Mouse (Mus musculus) heart, postnatal 0 days (tissue): ENCODE data around the gene Stac2. TPM values are rescaled to one million over a fixed set of nuclear protein-coding genes. Genes with fewer than 3 reads are reported as not detected.
A peak's percentile ranks its signal among the peaks of the same experiment; 100 is the strongest.

Experiments used
- ATAC-seq: fragments of 200-750 bp; cut with Nextera tagmentation; 2 replicates; pipeline ENCODE4 v1.8.0; 2017; ENCODE audit warnings: low read depth, moderate number of reproducible peaks, moderate library complexity; ENCODE audit not compliant: insufficient read depth
- DNase-seq: peaks from one replicate; pipeline ENCODE4 v3.0.0-alpha.2; 2016; ENCODE audit warnings: low spot score
- H3K27ac ChIP-seq: fragments of 300-500 bp; sonication (generic); 2 replicates; pipeline ENCODE4 v1.5.1; 2014; ENCODE audit warnings: low read depth, mild to moderate bottlenecking
- H3K27me3 ChIP-seq: fragments of 300-500 bp; sonication (generic); 2 replicates; pipeline ENCODE4 v1.6.1; 2014; ENCODE audit warnings: low read length, mixed read lengths; ENCODE audit not compliant: control insufficient read depth, insufficient read depth
- H3K36me3 ChIP-seq: fragments of 300-500 bp; sonication (generic); replicated peaks from 2 replicates; pipeline ENCODE4 v1.6.1; 2014; ENCODE audit warnings: low read length, mixed read lengths; ENCODE audit not compliant: control insufficient read depth, insufficient read depth
- H3K4me1 ChIP-seq: fragments of 300-500 bp; sonication (generic); 2 replicates; pipeline ENCODE4 v1.6.1; 2014; ENCODE audit warnings: antibody characterized with exemption; ENCODE audit not compliant: control insufficient read depth, insufficient read depth
- H3K4me2 ChIP-seq: fragments of 300-500 bp; sonication (generic); 2 replicates; pipeline ENCODE4 v1.6.1; 2014; ENCODE audit warnings: low read depth, mild to moderate bottlenecking, low read length, moderate library complexity
- H3K4me3 ChIP-seq: fragments of 300-500 bp; sonication (generic); 2 replicates; pipeline ENCODE4 v1.5.1; 2014; ENCODE audit warnings: low read depth, low read length
- H3K9ac ChIP-seq: fragments of 300-500 bp; sonication (generic); replicated peaks from 2 replicates; pipeline ENCODE4 v1.6.1; 2014; ENCODE audit warnings: low read depth, low read length, mixed read lengths
- H3K9me3 ChIP-seq: fragments of 300-500 bp; sonication (generic); replicated peaks from 2 replicates; pipeline ENCODE4 v1.6.1; 2016; ENCODE audit warnings: low read length; ENCODE audit not compliant: control insufficient read depth
- CTCF ChIP-seq: IDR thresholded peaks from 2 replicates; pipeline ENCODE4 v1.5.1; 2016; ENCODE audit warnings: antibody characterized with exemption, control low read depth, low read depth
- EP300 ChIP-seq: IDR thresholded peaks from 2 replicates; pipeline ENCODE4 v1.6.1; 2016; ENCODE audit warnings: antibody characterized with exemption, low read depth
- WGBS: fragments of 180-500 bp; shearing (Covaris S2); extraction: QIAGEN DNeasy Blood & Tissue Kit; methylation state at CpG from one replicate; pipeline ENCODE4 v1.1.7; 2014; 5-methylcytosine and 5-hydroxymethylcytosine counted together
- polyA plus RNA-seq: library from polyadenylated mRNA; unstranded; fragments of >200 nt; fragmentation: Nextera tagmentation; extraction: Ambion mirVana; gene quantifications from 2 replicates; pipeline ENCODE4 v1.2.1, GENCODE M21; 2015
- total RNA-seq: library from RNA; depleted of rRNA; stranded (reverse); fragments of >200 nt; gene quantifications from 2 replicates; pipeline ENCODE4 v1.2.3, GENCODE M21; 2014; ENCODE audit warnings: low replicate concordance

The Stac2 gene
- total and polyA plus RNA-seq, 2 experiments from 2014 or later: 0.04 TPM; not detected in 1

- Histone ChIP-seq H3K9me3 (no peaks in the 10 kb centered on the region), H3K9ac (no peak overlapping the region), H3K4me3 (no peak overlapping the region), H3K36me3 (no peaks in the 10 kb centered on the region), H3K27me3 (peaks cover 17% of the 10 kb centered on the region), H3K27ac (no peak overlapping the region; the same call in 1 of the 2 replicates), H3K4me1 (peaks cover 11% of the 10 kb centered on the region; the same call in 1 of the 2 replicates), H3K4me2 (no peak overlapping the region)
- no peak for TF ChIP-seq CTCF
- no peak for TF ChIP-seq EP300
- ATAC-seq: no peak
- WGBS: 75% methylated on average over 8 of the region's 8 CpGs
- DNase-seq: no peak
Measured at GRCm38 (mm10) chr11:97997387-97997960, 55.8 kb downstream of the Stac2 start.

GRCm38 (mm10) chr11:97996691-97997090 is 56.6 kb downstream of the Stac2 start:
- Histone ChIP-seq H3K36me3 (no peaks in the 10 kb centered on the region), H3K9ac (no peak overlapping the region), H3K4me1 (0 out of 2 replicates have a peak, but pooled peaks cover 6% of the 10 kb centered on the region), H3K27me3 (peaks cover 13% of the 10 kb centered on the region), H3K9me3 (no peaks in the 10 kb centered on the region), H3K27ac (no peak overlapping the region), H3K4me2 (no peak overlapping the region), H3K4me3 (no peak overlapping the region)
- TF ChIP-seq CTCF: no peak
- TF ChIP-seq EP300: no peak
- 48% methylated on average over 1 of the region's 1 CpGs for WGBS
- DNase-seq: no peak
- no peak for ATAC-seq

GRCm38 (mm10) chr11:97995564-97996288 is 57.5 kb downstream of the Stac2 start, which contains the start of gene Arl5c:
TSS of gene Arl5c (minus strand) at chr11:97996181.
- H3K4me2 ChIP-seq: peak within 1 kb of the TSS; percentile 83
- peak; percentile 67 for DNase-seq
- 2% methylated on average over 26 of the region's 26 CpGs for WGBS
- no peaks in the 10 kb centered on the region for H3K9me3 ChIP-seq
- H3K4me3 ChIP-seq: peak within 1 kb of the TSS; percentile 56
- 0 out of 2 replicates have a peak, but pooled peaks cover 6% of the 10 kb centered on the region for H3K4me1 ChIP-seq
- H3K9ac ChIP-seq: peak within 1 kb of the TSS; percentile 50
- H3K36me3 ChIP-seq: no peaks in the 10 kb centered on the region
- peaks cover 9% of the 10 kb centered on the region; the same call in 1 of the 2 replicates for H3K27me3 ChIP-seq
- TF ChIP-seq EP300 (no peak), CTCF (peak; percentile 33)
- ATAC-seq: peak; percentile 48
- H3K27ac ChIP-seq: peak within 1 kb of the TSS; percentile 33; the same call in 1 of the 2 replicates

GRCm38 (mm10) chr11:97994539-97995100 is 58.6 kb downstream of the Stac2 start:
- Histone ChIP-seq H3K27ac (no peak overlapping the region), H3K9ac (peak overlapping the region; percentile 50; the same call in 1 of the 2 replicates), H3K4me1 (0 out of 2 replicates have a peak, but pooled peaks cover 12% of the 10 kb centered on the region), H3K27me3 (0 out of 2 replicates have a peak, but pooled peaks cover 2% of the 10 kb centered on the region), H3K4me2 (peak overlapping the region; percentile 83), H3K36me3 (no peaks in the 10 kb centered on the region), H3K4me3 (peak overlapping the region; percentile 56), H3K9me3 (no peaks in the 10 kb centered on the region)
- ATAC-seq (peak; percentile 56), DNase-seq (no peak)
- WGBS: 6% methylated on average over 13 of the region's 13 CpGs
- TF ChIP-seq EP300: no peak
- peak; percentile 69 for TF ChIP-seq CTCF

- peak; percentile 85 for ATAC-seq
- H3K4me1 ChIP-seq: 0 out of 2 replicates have a peak, but pooled peaks cover 15% of the 10 kb centered on the region
- TF ChIP-seq CTCF (0 out of 2 replicates have a peak, but pooled peaks have one; percentile 0), EP300 (no peak)
- H3K36me3 ChIP-seq: no peaks in the 10 kb centered on the region
- H3K4me3 ChIP-seq: peak overlapping the region; percentile 71
- H3K27ac ChIP-seq: peak overlapping the region; percentile 88
- H3K27me3 ChIP-seq: peaks cover 22% of the 10 kb centered on the region
- DNase-seq: peak; percentile 78
- under 1% methylated on average over 26 of the region's 26 CpGs for WGBS
- peak overlapping the region; percentile 73 for H3K9ac ChIP-seq
- H3K9me3 ChIP-seq: no peaks in the 10 kb centered on the region
- peak overlapping the region; percentile 96 for H3K4me2 ChIP-seq
Measured at GRCm38 (mm10) chr11:97988530-97989096, 64.6 kb downstream of the Stac2 start.
